Mouse (Mus musculus) left cerebral cortex, adult 2 months (tissue): ENCODE data around the gene Tcf23. TPM values are rescaled to one million over a fixed set of nuclear protein-coding genes. Genes with fewer than 3 reads are reported as not detected.

Experiments
- DNase-seq, 2 experiments: peaks; one replicate each; pipeline ENCODE4 v3.0.0; 2021 to 2022; ENCODE audit warnings: low spot score in 2 of 2, mixed read lengths in 1 of 2; ENCODE audit errors: extremely low spot score in 1 of 2
- H3K27ac ChIP-seq: fragments of 200-600 bp; 2 replicates; pipeline ENCODE4 v1.8.1; 2022
- H3K4me3 ChIP-seq: fragments of 200-600 bp; 2 replicates; pipeline ENCODE4 v1.8.1; 2022
- CTCF ChIP-seq: fragments of 200-600 bp; IDR thresholded peaks from 2 replicates; pipeline ENCODE4 v1.8.1; 2022; ENCODE audit warnings: antibody characterized with exemption, mild to moderate bottlenecking, moderate library complexity
- intact Hi-C: fragments of 180-260 bp; cut with DNase I; formaldehyde crosslinking; loops from one replicate; pipeline ENCODE4 v1.15.1; 2025
- total RNA-seq, 2 experiments: library from RNA; stranded (reverse); gene quantifications; 2 replicates each; pipeline ENCODE4 v1.2.3; 2021

Tcf23 gene
- total RNA-seq, 2 experiments from 2014 or later: 0.12 to 0.23 TPM

- Histone ChIP-seq H3K4me3 (no peak overlapping the region), H3K27ac (no peak overlapping the region)
- intact Hi-C loops: no loop called here
- DNase-seq: no peak
- no peak for TF ChIP-seq CTCF
Observed at GRCm38 (mm10) chr5:30966189-30966588, 2.3 kb upstream of the Tcf23 start.

- intact Hi-C loops: no loop called here
- no peak overlapping the region for H3K4me3 ChIP-seq
- DNase-seq: no peak
- no peak for TF ChIP-seq CTCF
- H3K27ac ChIP-seq: no peak overlapping the region
Observed at GRCm38 (mm10) chr5:30969440-30969839, 978 bp downstream of the Tcf23 start.

DNA sequence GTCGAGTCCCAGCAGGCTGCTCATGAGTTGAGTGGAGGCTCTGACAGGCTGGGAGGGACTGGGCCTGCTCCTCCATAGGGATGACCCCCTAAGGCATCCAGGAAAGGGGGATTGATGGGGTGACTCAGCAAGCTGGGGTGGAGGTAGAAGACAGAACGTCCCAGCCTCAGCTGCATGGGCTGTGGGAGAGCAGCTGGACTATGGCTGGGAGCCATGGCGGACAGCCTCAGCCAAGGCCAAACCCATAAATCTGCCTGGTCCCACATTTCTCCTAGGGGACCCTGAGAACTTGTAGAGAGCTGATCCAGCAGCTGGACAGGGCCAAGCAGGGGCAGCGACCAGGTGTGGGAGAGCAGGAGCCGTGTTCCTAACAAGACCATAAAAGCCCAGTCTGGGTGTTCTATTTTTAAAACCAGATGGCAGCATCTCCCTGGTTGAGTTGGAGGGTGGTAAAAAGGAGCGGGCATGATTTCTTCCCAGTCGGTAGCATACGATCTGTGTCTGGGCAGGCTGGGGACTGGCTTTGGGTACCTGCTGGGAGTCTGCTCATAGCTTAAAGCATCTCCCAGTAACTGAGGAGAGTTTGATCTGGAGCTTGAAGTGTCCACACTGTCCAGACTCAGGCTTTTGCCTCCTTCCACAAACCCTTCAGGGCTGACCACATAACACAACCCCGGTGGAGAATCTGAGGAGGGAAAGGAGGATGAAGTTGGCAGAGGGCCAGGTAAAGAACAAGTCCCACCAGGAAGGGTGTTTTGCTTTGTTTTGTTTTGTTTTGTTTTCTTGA lies 6.6 kb downstream of the Tcf23 start:
- Histone ChIP-seq H3K27ac (no peak overlapping the region), H3K4me3 (no peak overlapping the region)
- no peak for TF ChIP-seq CTCF
- DNase-seq: no peak
- intact Hi-C loops: no loop called here

DNA sequence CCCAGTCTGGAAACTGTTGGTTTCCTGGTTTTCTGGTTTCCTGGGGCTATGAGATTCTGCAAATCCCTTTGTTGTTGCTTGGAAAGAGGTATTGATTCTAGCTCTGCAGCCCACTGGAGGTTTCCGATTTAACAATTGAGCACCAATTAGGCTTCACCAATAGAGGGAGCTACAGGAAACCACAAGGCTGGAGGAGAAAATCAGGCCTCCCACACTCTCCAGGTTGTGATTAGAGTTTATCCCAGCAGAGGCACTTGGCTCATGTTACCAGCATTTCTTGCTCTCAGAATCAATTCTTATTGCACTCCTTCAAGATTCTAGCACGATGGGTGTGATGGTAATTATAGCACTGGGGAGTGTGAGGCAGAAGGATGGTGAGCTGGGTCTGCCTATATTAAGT lies 13.9 kb downstream of the Tcf23 start:
- peak; percentile 79 for TF ChIP-seq CTCF
- Histone ChIP-seq H3K27ac (peak overlapping the region; percentile 36; the same call in 1 of the 2 replicates), H3K4me3 (no peak overlapping the region)
- peak; percentile 24 to 33 for DNase-seq
- intact Hi-C loops: loop anchor here (1.0 kb wide), 1 partner anchor 22 kb away; no protein-coding TSS in a partner anchor

DNA sequence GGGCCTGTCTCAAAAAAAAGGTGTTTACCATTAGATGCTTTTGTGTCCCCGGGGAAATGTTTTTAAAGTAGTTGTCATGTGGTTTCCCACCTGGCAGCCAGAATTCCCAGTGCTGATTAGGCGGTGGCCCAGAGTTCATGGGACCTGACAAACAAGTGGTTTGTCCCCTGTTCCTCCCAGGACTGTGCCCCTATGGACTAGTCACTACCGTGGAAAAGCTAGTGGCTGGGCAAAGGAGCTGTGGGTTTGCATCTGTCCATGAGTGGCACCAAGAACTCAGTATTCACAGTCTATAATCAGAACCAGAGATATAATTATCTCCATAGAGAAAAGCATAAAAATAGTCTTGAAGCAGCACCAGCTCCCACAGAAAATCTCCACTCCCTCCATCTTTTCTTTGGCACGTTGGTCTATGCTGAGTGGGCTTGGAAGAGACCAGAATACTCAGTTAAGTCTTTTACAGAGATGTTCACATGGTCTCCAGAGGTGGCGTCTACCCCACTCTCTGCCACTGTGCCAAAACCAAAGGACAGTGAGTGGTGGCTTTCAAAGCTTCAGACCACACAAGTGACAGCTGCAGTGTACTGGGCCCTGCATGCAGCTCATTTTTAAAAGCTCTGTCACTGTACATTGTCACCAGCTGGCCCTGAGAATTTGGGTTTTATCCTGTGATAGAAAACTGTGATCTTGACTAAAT lies 24.7 kb downstream of the Tcf23 start:
- Histone ChIP-seq H3K4me3 (no peak overlapping the region), H3K27ac (peak overlapping the region; percentile 42)
- DNase-seq: peak; percentile 21 to 36
- no peak; the same call in 1 of the 2 replicates for TF ChIP-seq CTCF
- intact Hi-C loops: loop anchor here (1.0 to 5.0 kb wide), 3 partner anchors 48 to 129 kb away; partner anchors contain the start of gene Cgref1

GRCm38 (mm10) chr5:30994074-30994473 lies 25.6 kb downstream of the Tcf23 start:
- peak in 1 of 2 experiments; percentile 16 for DNase-seq
- intact Hi-C loops: loop anchor here (5.0 kb wide), 1 partner anchor 128 kb away; no protein-coding TSS in a partner anchor
- Histone ChIP-seq H3K4me3 (no peak overlapping the region), H3K27ac (peak overlapping the region; percentile 42)
- TF ChIP-seq CTCF: no peak

DNA sequence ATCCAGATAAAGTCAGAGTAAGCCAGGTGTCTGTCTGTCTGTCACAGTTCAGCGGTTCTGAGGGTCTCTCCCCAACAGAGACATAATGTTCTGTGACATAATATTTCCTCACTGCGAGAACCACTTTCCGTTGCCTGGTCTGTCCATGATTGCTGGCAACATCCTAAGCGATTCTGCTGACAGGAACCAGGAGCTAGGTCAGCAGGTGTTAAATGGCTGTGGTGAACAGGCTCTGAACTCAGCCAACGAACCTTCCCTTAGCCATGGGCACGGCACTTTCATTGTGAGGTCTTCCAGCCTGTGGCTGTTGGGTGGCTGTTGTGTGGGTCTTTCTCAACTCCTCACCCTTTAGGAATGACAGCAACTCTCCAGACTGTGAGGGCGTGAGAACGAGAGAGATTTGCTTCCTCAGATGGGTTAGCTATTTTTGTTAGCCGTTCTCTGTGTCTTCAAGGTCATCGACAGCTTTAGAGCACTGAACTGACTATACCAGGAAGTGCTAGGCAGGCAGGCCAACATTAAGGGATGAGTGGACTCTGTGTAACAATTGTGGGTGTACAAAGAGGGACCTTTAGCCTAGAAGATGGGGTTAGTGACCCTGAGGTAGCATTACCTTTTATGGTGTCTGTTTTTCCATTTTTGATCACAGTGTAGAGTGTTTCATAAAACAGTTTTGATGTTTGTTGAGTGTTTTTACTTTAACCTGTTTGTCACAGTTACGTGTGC lies 26.6 kb downstream of the Tcf23 start:
- TF ChIP-seq CTCF: no peak
- no peak for DNase-seq
- intact Hi-C loops: loop anchor here (5.0 kb wide), 1 partner anchor 127 kb away; no protein-coding TSS in a partner anchor
- H3K27ac ChIP-seq: no peak overlapping the region
- H3K4me3 ChIP-seq: no peak overlapping the region

- intact Hi-C loops: no loop called here
- DNase-seq: no peak
- H3K4me3 ChIP-seq: no peak overlapping the region
- peak; percentile 62 for TF ChIP-seq CTCF
- H3K27ac ChIP-seq: no peak overlapping the region
Observed at GRCm38 (mm10) chr5:30998306-30998705, 29.8 kb downstream of the Tcf23 start.

- TF ChIP-seq CTCF: no peak
- H3K27ac ChIP-seq: no peak overlapping the region
- H3K4me3 ChIP-seq: no peak overlapping the region
- intact Hi-C loops: no loop called here
- DNase-seq: no peak
Observed at GRCm38 (mm10) chr5:30999324-30999723, 30.9 kb downstream of the Tcf23 start.

DNA sequence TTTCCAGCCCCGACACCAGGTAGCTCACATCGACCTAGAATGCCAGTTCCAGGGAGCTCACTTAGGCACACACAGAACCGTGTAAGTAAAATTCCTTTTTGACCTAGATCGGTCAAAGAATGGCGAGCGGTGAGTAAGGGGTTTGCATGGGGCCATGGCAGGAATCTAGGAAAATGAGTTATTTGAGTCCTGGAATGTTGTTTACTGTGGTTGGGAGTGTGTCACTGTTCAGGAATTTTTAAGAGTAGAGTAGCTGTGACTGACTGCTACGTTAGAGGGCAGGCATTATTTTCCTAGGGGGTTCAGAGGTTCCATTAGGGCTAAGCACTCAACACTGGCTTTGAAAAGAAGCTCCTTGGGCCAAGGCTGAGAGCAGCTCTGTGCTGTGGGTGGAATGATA lies 31.7 kb downstream of the Tcf23 start:
- TF ChIP-seq CTCF: no peak
- Histone ChIP-seq H3K4me3 (no peak overlapping the region), H3K27ac (no peak overlapping the region)
- intact Hi-C loops: loop anchor here (5.0 kb wide), 1 partner anchor 198 kb away; no protein-coding TSS in a partner anchor
- no peak for DNase-seq

DNA sequence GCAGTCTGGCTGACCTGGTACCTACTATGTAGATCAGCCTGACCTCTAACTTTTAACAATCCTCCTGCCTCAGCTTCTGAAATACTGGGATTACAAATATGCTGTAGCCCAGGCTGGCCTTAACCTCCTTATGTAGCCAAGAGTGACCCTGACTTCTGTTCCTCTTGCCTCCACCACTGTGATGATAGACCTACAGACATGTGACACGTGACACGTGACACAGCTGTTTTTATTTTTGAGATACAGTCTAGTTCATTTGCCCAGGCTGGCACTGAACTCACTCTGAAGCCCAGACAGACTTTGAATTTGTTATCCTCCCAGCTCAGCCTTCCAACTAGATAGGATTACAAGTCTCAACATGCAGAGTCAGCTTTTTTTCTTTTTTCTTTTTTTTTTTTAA lies 32.5 kb downstream of the Tcf23 start:
- TF ChIP-seq CTCF: no peak
- no peak for DNase-seq
- intact Hi-C loops: loop anchor here (5.0 kb wide), 1 partner anchor 199 kb away; no protein-coding TSS in a partner anchor

More for the DNA sequence above, 32.5 kb downstream of the Tcf23 start:
- Histone ChIP-seq H3K4me3 (no peak overlapping the region), H3K27ac (no peak overlapping the region)
